Mouse (Mus musculus) forebrain, embryonic 16.5 days (tissue): ENCODE data around the gene H2-Eb1. TPM values are rescaled to one million over a fixed set of nuclear protein-coding genes. Genes with fewer than 3 reads are reported as not detected.

Source experiments
- ATAC-seq: fragments of 200-750 bp; cut with Nextera tagmentation; 2 replicates; pipeline ENCODE4 v1.8.0; 2017; ENCODE audit warnings: mild to moderate bottlenecking, moderate library complexity
- H3K27ac ChIP-seq: fragments of 300-500 bp; sonication (generic); 2 replicates; pipeline ENCODE4 v1.5.1; 2014; ENCODE audit warnings: low read length, control low read depth
- H3K27me3 ChIP-seq: fragments of 300-500 bp; sonication (generic); replicated peaks from 2 replicates; pipeline ENCODE4 v1.6.1; 2014; ENCODE audit warnings: low read length; ENCODE audit not compliant: control insufficient read depth, insufficient read depth
- H3K36me3 ChIP-seq: fragments of 300-500 bp; sonication (generic); 2 replicates; pipeline ENCODE4 v1.6.1; 2014; ENCODE audit not compliant: control insufficient read depth, insufficient read depth
- H3K4me1 ChIP-seq: fragments of 300-500 bp; sonication (generic); replicated peaks from 2 replicates; pipeline ENCODE4 v1.6.1; 2014; ENCODE audit warnings: low read length; ENCODE audit not compliant: control insufficient read depth, insufficient read depth
- H3K4me2 ChIP-seq: fragments of 300-500 bp; sonication (generic); 2 replicates; pipeline ENCODE4 v1.6.1; 2014; ENCODE audit warnings: mild to moderate bottlenecking, low read length, control low read depth
- H3K4me3 ChIP-seq: fragments of 300-500 bp; sonication (generic); replicated peaks from 2 replicates; pipeline ENCODE4 v1.5.1; 2014; ENCODE audit warnings: mild to moderate bottlenecking, low read length, control low read depth
- H3K9ac ChIP-seq: fragments of 300-500 bp; sonication (generic); replicated peaks from 2 replicates; pipeline ENCODE4 v1.6.1; 2014; ENCODE audit warnings: low read depth, low read length, control low read depth
- H3K9me3 ChIP-seq: fragments of 300-500 bp; sonication (generic); 2 replicates; pipeline ENCODE4 v1.6.1; 2016; ENCODE audit warnings: low read length; ENCODE audit not compliant: control insufficient read depth
- WGBS: fragments of 180-500 bp; shearing (Covaris S2); extraction: QIAGEN DNeasy Blood & Tissue Kit; methylation state at CpG from one replicate; pipeline ENCODE4 v1.1.7; 2014; 5-methylcytosine and 5-hydroxymethylcytosine counted together
- polyA plus RNA-seq: library from polyadenylated mRNA; unstranded; fragments of >200 nt; fragmentation: Nextera tagmentation; extraction: Ambion mirVana; gene quantifications from 2 replicates; pipeline ENCODE4 v1.2.1, GENCODE M21; 2015

The H2-Eb1 gene
- polyA plus RNA-seq, result 0.82 and 1.0 TPM in 2 replicates

- Histone ChIP-seq H3K4me1 (peaks cover 7% of the 10 kb centered on the region), H3K9me3 (no peaks in the 10 kb centered on the region), H3K36me3 (no peaks in the 10 kb centered on the region), H3K4me3 (no peak within 1 kb of the TSS), H3K27ac (no peak within 1 kb of the TSS), H3K9ac (no peak within 1 kb of the TSS), H3K4me2 (no peak within 1 kb of the TSS), H3K27me3 (no peaks in the 10 kb centered on the region)
- ATAC-seq, result peak; percentile 85
Observed at GRCm38 (mm10) chr17:34305380-34306030, at the start of gene H2-Eb1. Gene H2-Eb1 (plus strand): TSS chr17:34305867.

- Histone ChIP-seq H3K36me3 (no peaks in the 10 kb centered on the region), H3K27ac (no peak overlapping the region), H3K4me3 (no peak overlapping the region), H3K9ac (no peak overlapping the region), H3K27me3 (no peaks in the 10 kb centered on the region), H3K4me2 (no peak overlapping the region), H3K4me1 (no peaks in the 10 kb centered on the region), H3K9me3 (no peaks in the 10 kb centered on the region)
- WGBS, result 85% methylated on average over 5 of the region's 5 CpGs
- no peak for ATAC-seq
Observed at GRCm38 (mm10) chr17:34256501-34256900, 49.2 kb upstream of the H2-Eb1 start.

GRCm38 (mm10) chr17:34257594-34258375, 47.9 kb upstream of the H2-Eb1 start, which contains the start of gene H2-Ab1:
Gene H2-Ab1 (plus strand): TSS chr17:34257689.
- Histone ChIP-seq H3K36me3 (no peaks in the 10 kb centered on the region), H3K27ac (no peak within 1 kb of the TSS), H3K9ac (no peak within 1 kb of the TSS), H3K4me3 (no peak within 1 kb of the TSS), H3K4me2 (no peak within 1 kb of the TSS), H3K9me3 (no peaks in the 10 kb centered on the region), H3K4me1 (no peaks in the 10 kb centered on the region), H3K27me3 (0 out of 2 replicates have a peak, but pooled peaks cover 2% of the 10 kb centered on the region)
- 70% methylated on average over 11 of the region's 11 CpGs for WGBS
- no peak for ATAC-seq

GRCm38 (mm10) chr17:34260551-34260950, 45.1 kb upstream of the H2-Eb1 start:
- Histone ChIP-seq H3K9ac (no peak overlapping the region), H3K4me1 (peaks cover 17% of the 10 kb centered on the region), H3K36me3 (no peaks in the 10 kb centered on the region), H3K27me3 (peaks cover 15% of the 10 kb centered on the region), H3K4me2 (no peak overlapping the region), H3K27ac (no peak overlapping the region), H3K4me3 (no peak overlapping the region), H3K9me3 (no peaks in the 10 kb centered on the region)
- ATAC-seq, result no peak
- WGBS, result 74% methylated on average over 5 of the region's 5 CpGs

GRCm38 (mm10) chr17:34261502-34261901, 44.2 kb upstream of the H2-Eb1 start:
- Histone ChIP-seq H3K27ac (no peak overlapping the region), H3K4me3 (no peak overlapping the region), H3K9ac (no peak overlapping the region), H3K4me1 (peaks cover 17% of the 10 kb centered on the region), H3K4me2 (no peak overlapping the region), H3K27me3 (peaks cover 15% of the 10 kb centered on the region), H3K36me3 (no peaks in the 10 kb centered on the region), H3K9me3 (no peaks in the 10 kb centered on the region)
- ATAC-seq, result peak; percentile 69
- WGBS, result 20% methylated on average over 4 of the region's 4 CpGs

- H3K36me3 ChIP-seq, result no peaks in the 10 kb centered on the region
- no peaks in the 10 kb centered on the region for H3K9me3 ChIP-seq
- peak; percentile 90 for ATAC-seq
- peaks cover 15% of the 10 kb centered on the region for H3K27me3 ChIP-seq
- H3K9ac ChIP-seq, result no peak overlapping the region
- peaks cover 17% of the 10 kb centered on the region for H3K4me1 ChIP-seq
- WGBS, result 0% methylated on average over 8 of the region's 8 CpGs
- peak overlapping the region; percentile 71 for H3K4me2 ChIP-seq
- peak overlapping the region; percentile 44 for H3K4me3 ChIP-seq
- no peak overlapping the region for H3K27ac ChIP-seq
Observed at GRCm38 (mm10) chr17:34263068-34263467, 42.6 kb upstream of the H2-Eb1 start.

GRCm38 (mm10) chr17:34263811-34264371, 41.8 kb upstream of the H2-Eb1 start:
- peaks cover 17% of the 10 kb centered on the region for H3K4me1 ChIP-seq
- H3K4me2 ChIP-seq, result peak overlapping the region; percentile 90
- 6% methylated on average over 14 of the region's 14 CpGs for WGBS
- H3K27me3 ChIP-seq, result peaks cover 15% of the 10 kb centered on the region
- no peak overlapping the region for H3K9ac ChIP-seq
- H3K4me3 ChIP-seq, result peak overlapping the region; percentile 44
- no peak overlapping the region for H3K27ac ChIP-seq
- no peaks in the 10 kb centered on the region for H3K9me3 ChIP-seq
- no peak for ATAC-seq
- H3K36me3 ChIP-seq, result no peaks in the 10 kb centered on the region

- H3K27me3 ChIP-seq, result peaks cover 15% of the 10 kb centered on the region
- H3K36me3 ChIP-seq, result no peaks in the 10 kb centered on the region
- peak overlapping the region; percentile 59 for H3K9ac ChIP-seq
- peaks cover 17% of the 10 kb centered on the region for H3K4me1 ChIP-seq
- no peak for ATAC-seq
- H3K9me3 ChIP-seq, result no peaks in the 10 kb centered on the region
- H3K4me2 ChIP-seq, result peak overlapping the region; percentile 90
- peak overlapping the region; percentile 52 for H3K4me3 ChIP-seq
- WGBS, result under 1% methylated on average over 93 of the region's 93 CpGs
- H3K27ac ChIP-seq, result no peak overlapping the region
Observed at GRCm38 (mm10) chr17:34264452-34265351, 41.0 kb upstream of the H2-Eb1 start.
